Mouse (Mus musculus): ENCODE results near the gene Hs3st3b1. TPM values are rescaled to one million over a fixed set of nuclear protein-coding genes. Genes with fewer than 3 reads are reported as not detected.

Hs3st3b1 gene
- polyA plus RNA-seq, 1 experiment from 2014 or later = 11.4 TPM

DNA sequence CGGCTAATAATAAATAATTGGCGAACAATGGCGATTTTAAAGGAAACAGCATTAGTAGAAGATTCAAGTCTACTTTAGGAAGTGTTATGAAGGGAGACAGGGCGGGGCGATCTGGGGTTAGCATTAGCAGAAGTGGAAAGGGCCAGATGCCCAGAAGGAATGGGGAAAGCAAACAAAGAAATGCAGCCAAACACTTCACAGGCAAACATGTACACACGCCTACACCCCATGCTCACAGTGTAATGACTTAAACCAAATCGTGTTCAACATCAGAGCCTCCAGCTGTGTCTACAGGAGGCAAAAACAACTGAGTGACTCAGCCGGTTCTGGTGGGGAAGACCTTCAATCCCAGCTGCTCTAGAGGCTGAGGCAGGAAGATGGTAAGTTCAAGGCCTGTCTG is 20.1 kb upstream of the Hs3st3b1 start:
- no peak overlapping the region for H3K4me3 ChIP-seq (ENCODE audit: low read depth, low read length)
- H3K4me2 ChIP-seq (replicated peaks; ENCODE audit: low read depth, low read length) = no peak overlapping the region
- no peaks in the 10 kb centered on the region for H3K36me3 ChIP-seq (ENCODE audit: control insufficient read depth, insufficient read depth, low read length)
- no peak for ATAC-seq (ENCODE audit: insufficient number of reproducible peaks, insufficient read depth, low FRiP score, low read depth)
- H3K4me1 ChIP-seq (ENCODE audit: control insufficient read depth, insufficient read depth, low read length) = no peaks in the 10 kb centered on the region
- no peaks in the 10 kb centered on the region for H3K9me3 ChIP-seq (ENCODE audit: control insufficient read depth, low read depth, low read length)
- no peak overlapping the region for H3K27ac ChIP-seq (ENCODE audit: low read length)
- 73% methylated on average over 8 of the region's 8 CpGs for WGBS
- no peaks in the 10 kb centered on the region for H3K27me3 ChIP-seq (ENCODE audit: control insufficient read depth, insufficient read depth, low read length)
- H3K9ac ChIP-seq (replicated peaks; ENCODE audit: low read depth, low read length) = no peak overlapping the region

DNA sequence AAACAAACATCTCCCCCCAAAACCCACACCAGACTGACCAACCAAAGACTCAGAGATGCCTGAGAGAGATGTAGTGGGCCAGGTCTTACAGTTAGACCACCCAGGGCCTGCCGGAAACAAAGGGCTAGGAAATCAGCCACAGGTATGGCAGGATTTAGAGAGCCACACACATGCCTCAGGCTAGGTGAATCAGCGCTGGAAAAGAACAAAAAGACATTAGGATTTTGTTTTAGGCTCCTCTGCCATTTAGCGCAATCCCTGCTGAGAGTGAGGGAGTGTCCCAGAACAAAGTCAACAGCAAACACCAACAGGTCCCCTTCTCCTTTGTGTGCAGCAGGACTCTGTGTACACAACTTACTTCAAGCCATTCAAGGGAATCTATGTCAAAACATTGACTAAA is 14.6 kb upstream of the Hs3st3b1 start:
- Histone ChIP-seq H3K9me3 (ENCODE audit: control insufficient read depth, low read depth, low read length) (no peaks in the 10 kb centered on the region), H3K27ac (ENCODE audit: low read length) (no peak overlapping the region), H3K4me1 (ENCODE audit: control insufficient read depth, insufficient read depth, low read length) (no peaks in the 10 kb centered on the region), H3K4me3 (ENCODE audit: low read depth, low read length) (no peak overlapping the region), H3K36me3 (ENCODE audit: control insufficient read depth, insufficient read depth, low read length) (no peaks in the 10 kb centered on the region), H3K4me2 (replicated peaks; ENCODE audit: low read depth, low read length) (no peak overlapping the region), H3K27me3 (ENCODE audit: control insufficient read depth, insufficient read depth, low read length) (no peaks in the 10 kb centered on the region), H3K9ac (replicated peaks; ENCODE audit: low read depth, low read length) (no peak overlapping the region)
- 43% methylated on average over 3 of the region's 3 CpGs for WGBS
- ATAC-seq (ENCODE audit: insufficient number of reproducible peaks, insufficient read depth, low FRiP score, low read depth) = no peak

DNA sequence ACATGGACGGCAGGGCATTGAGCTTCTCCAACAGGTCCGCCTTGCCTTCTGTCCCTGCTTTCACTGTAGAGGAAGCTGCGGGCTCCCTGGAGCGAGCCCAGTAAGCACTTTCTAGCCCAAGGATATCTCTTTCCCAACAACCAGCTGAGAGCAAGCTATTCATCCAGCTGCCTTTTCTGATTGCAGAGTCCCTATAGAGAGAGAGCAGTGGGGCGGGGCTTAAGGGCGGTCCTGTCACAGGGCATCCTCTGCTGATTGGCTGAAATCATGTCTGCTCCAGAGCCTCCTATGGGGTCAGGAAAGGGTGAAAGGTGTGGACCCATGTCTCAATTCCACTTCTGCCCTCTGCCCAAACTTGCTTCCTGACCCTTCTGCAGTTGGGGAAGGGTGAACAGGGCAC is 4.8 kb upstream of the Hs3st3b1 start:
- no peak overlapping the region for H3K9ac ChIP-seq (replicated peaks; ENCODE audit: low read depth, low read length)
- WGBS = 79% methylated on average over 6 of the region's 6 CpGs

DNA sequence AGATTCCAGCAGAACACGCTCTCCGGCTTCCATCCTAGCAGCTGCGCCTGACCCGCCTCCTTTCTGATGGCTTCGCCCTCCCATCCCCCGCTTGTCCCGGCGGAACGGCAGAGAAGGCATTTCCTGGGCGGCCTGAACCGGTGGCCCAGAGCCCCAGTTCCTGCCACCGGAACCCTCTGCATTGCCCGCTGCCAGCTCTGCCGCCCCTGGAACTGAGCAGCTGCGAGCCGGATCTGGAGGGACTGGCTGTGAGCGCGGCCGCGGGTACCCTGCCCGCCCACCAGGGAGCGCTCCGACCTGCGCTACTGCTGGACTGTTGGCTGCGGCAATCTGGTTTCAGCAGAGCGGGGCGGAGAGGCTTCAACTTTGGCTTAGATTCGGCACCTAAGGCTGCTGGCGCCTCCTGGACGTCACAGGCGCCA is 3.1 kb upstream of the Hs3st3b1 start:
- Histone ChIP-seq H3K9ac (replicated peaks; ENCODE audit: low read depth, low read length) (no peak overlapping the region), H3K4me3 (ENCODE audit: low read depth, low read length) (peak overlapping the region; percentile 30), H3K4me2 (replicated peaks; ENCODE audit: low read depth, low read length) (peak overlapping the region; percentile 51), H3K27me3 (ENCODE audit: control insufficient read depth, insufficient read depth, low read length) (0 out of 2 replicates have a peak, but pooled peaks cover 14% of the 10 kb centered on the region), H3K9me3 (ENCODE audit: control insufficient read depth, low read depth, low read length) (no peaks in the 10 kb centered on the region), H3K4me1 (ENCODE audit: control insufficient read depth, insufficient read depth, low read length) (peaks cover 17% of the 10 kb centered on the region; the same call in 1 of the 2 replicates), H3K36me3 (ENCODE audit: control insufficient read depth, insufficient read depth, low read length) (no peaks in the 10 kb centered on the region), H3K27ac (ENCODE audit: low read length) (no peak overlapping the region)
- under 1% methylated on average over 31 of the region's 31 CpGs for WGBS
- no peak; the same call in 1 of the 2 replicates for ATAC-seq (ENCODE audit: insufficient number of reproducible peaks, insufficient read depth, low FRiP score, low read depth)

More for the DNA sequence above, 4.8 kb upstream of the Hs3st3b1 start:
- ATAC-seq (ENCODE audit: insufficient number of reproducible peaks, insufficient read depth, low FRiP score, low read depth) = no peak
- no peak overlapping the region for H3K4me2 ChIP-seq (replicated peaks; ENCODE audit: low read depth, low read length)
- H3K27me3 ChIP-seq (ENCODE audit: control insufficient read depth, insufficient read depth, low read length) = 0 out of 2 replicates have a peak, but pooled peaks cover 6% of the 10 kb centered on the region
- H3K9me3 ChIP-seq (ENCODE audit: control insufficient read depth, low read depth, low read length) = no peaks in the 10 kb centered on the region
- H3K27ac ChIP-seq (ENCODE audit: low read length) = peak overlapping the region; percentile 33; the same call in 1 of the 2 replicates
- H3K4me1 ChIP-seq (ENCODE audit: control insufficient read depth, insufficient read depth, low read length) = peaks cover 11% of the 10 kb centered on the region; the same call in 1 of the 2 replicates
- no peak overlapping the region for H3K4me3 ChIP-seq (ENCODE audit: low read depth, low read length)
- H3K36me3 ChIP-seq (ENCODE audit: control insufficient read depth, insufficient read depth, low read length) = no peaks in the 10 kb centered on the region

DNA sequence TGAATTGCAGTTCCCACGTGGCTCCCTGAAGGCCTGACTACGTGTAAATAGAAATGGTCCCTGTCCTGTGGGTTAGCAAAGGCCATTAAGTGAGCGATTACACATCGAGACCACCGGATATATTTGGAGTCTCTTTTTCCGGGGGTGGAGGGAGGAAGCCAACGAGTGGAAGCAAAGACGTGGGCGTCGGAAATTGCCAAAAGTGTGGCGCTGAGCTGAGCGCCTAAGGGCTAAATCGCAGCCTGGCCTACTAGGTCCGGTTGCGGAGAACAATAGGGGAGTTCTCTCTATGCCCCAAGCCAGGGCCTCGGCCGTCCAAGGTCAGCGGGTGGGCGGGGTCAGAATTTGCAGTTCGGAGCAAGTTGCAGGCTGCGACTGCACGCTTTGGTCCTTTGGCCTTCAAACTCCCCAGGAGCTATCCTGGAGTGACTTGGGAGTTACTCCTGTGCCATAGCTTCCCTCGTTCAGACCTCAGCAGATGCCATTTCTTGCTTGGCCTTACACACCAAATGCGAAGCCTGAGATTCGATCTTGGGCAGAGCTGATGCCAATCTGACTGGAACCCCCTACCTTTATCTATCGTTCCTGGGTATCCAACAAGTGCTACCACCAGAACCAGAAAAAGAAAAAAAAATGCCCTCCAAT is 2.3 kb upstream of the Hs3st3b1 start:
- no peaks in the 10 kb centered on the region for H3K9me3 ChIP-seq (ENCODE audit: control insufficient read depth, low read depth, low read length)
- ATAC-seq (ENCODE audit: insufficient number of reproducible peaks, insufficient read depth, low FRiP score, low read depth) = no peak
- WGBS = 12% methylated on average over 26 of the region's 26 CpGs
- peaks cover 17% of the 10 kb centered on the region; the same call in 1 of the 2 replicates for H3K4me1 ChIP-seq (ENCODE audit: control insufficient read depth, insufficient read depth, low read length)
- H3K27ac ChIP-seq (ENCODE audit: low read length) = no peak overlapping the region
- H3K27me3 ChIP-seq (ENCODE audit: control insufficient read depth, insufficient read depth, low read length) = 0 out of 2 replicates have a peak, but pooled peaks cover 17% of the 10 kb centered on the region
- 0 out of 2 replicates have a peak overlapping the region, but pooled peaks have one; percentile 67 for H3K4me2 ChIP-seq (replicated peaks; ENCODE audit: low read depth, low read length)
- H3K4me3 ChIP-seq (ENCODE audit: low read depth, low read length) = no peak overlapping the region
- no peaks in the 10 kb centered on the region for H3K36me3 ChIP-seq (ENCODE audit: control insufficient read depth, insufficient read depth, low read length)
- no peak overlapping the region for H3K9ac ChIP-seq (replicated peaks; ENCODE audit: low read depth, low read length)

DNA sequence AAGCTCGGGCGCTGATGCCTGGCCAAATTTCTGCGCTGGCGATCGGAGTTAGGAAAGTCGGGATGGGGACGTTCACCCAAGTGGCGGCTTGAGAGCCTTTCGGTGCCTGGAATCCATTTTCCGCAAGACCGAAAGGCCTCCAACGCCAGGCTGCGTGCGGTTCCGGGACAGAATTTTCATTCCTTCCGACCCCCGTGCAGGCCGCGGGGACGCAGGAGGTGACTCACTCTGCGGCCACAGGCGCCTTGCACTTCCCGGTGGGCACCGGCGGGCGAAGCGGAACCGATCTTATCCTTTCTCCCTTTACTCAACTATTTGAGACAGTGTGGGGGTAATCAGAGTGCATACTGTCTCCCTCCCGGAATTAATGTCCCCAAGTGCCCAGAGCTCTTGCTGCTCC is 1.3 kb upstream of the Hs3st3b1 start:
- no peak for ATAC-seq (ENCODE audit: insufficient number of reproducible peaks, insufficient read depth, low FRiP score, low read depth)
- Histone ChIP-seq H3K4me1 (ENCODE audit: control insufficient read depth, insufficient read depth, low read length) (peaks cover 17% of the 10 kb centered on the region; the same call in 1 of the 2 replicates), H3K27ac (ENCODE audit: low read length) (no peak overlapping the region), H3K27me3 (ENCODE audit: control insufficient read depth, insufficient read depth, low read length) (0 out of 2 replicates have a peak, but pooled peaks cover 19% of the 10 kb centered on the region), H3K9ac (replicated peaks; ENCODE audit: low read depth, low read length) (0 out of 2 replicates have a peak overlapping the region, but pooled peaks have one; percentile 7), H3K36me3 (ENCODE audit: control insufficient read depth, insufficient read depth, low read length) (no peaks in the 10 kb centered on the region), H3K9me3 (ENCODE audit: control insufficient read depth, low read depth, low read length) (no peaks in the 10 kb centered on the region), H3K4me3 (ENCODE audit: low read depth, low read length) (peak overlapping the region; percentile 62), H3K4me2 (replicated peaks; ENCODE audit: low read depth, low read length) (peak overlapping the region; percentile 67)
- 2% methylated on average over 29 of the region's 29 CpGs for WGBS

DNA sequence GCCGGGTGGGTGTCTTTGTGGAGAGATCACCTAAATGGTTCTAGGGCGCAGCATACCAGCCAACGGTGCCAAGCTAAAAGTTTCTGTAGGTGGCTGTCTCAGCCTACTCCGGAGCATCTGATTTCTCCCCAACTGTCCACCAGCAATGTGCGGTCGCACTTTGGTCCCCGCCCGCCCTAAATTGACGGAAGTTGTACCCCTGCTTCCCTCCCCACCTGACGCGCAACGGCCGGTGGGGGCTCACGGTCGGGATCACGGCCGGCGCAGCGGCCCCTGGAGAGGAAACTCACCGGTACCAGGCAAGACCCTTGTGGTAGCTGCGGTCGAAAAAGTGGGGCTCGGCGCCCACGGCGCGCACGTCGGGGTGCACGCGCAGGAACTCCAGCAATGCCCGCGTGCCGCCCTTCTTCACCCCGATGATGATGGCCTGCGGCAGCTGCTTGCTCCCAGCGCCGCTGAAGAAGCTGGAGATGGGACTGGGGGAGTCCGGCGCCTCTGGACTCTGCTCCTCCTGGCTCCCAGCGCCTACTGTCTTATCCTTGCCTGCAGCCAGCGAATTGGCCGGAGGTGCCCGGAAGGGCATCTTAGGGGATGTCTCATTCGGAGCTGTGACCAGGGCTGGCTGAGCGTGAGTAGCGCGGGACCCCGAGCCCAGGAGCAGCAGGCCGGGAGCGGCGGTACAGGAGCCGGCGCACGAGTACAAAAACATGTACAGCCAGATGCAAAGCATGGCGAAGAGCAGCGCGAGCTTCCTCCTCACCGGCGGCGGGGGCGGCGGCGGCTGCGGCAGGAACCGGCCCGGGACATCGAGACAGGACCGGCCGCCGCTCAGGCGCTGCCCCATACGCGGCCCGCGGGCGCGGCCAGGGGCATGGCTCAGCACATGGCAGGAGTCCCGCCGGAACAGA is 792 bp downstream of the Hs3st3b1 start:
- ATAC-seq (ENCODE audit: insufficient number of reproducible peaks, insufficient read depth, low FRiP score, low read depth) = no peak
- 0 out of 2 replicates have a peak, but pooled peaks cover 19% of the 10 kb centered on the region for H3K27me3 ChIP-seq (ENCODE audit: control insufficient read depth, insufficient read depth, low read length)
- peaks cover 20% of the 10 kb centered on the region; the same call in 1 of the 2 replicates for H3K4me1 ChIP-seq (ENCODE audit: control insufficient read depth, insufficient read depth, low read length)
- peak overlapping the region; percentile 67 for H3K4me2 ChIP-seq (replicated peaks; ENCODE audit: low read depth, low read length)
- H3K9me3 ChIP-seq (ENCODE audit: control insufficient read depth, low read depth, low read length) = no peaks in the 10 kb centered on the region
- no peaks in the 10 kb centered on the region for H3K36me3 ChIP-seq (ENCODE audit: control insufficient read depth, insufficient read depth, low read length)
- under 1% methylated on average over 77 of the region's 80 CpGs for WGBS
- peak overlapping the region; percentile 68 for H3K9ac ChIP-seq (replicated peaks; ENCODE audit: low read depth, low read length)
- H3K27ac ChIP-seq (ENCODE audit: low read length) = peak overlapping the region; percentile 59; the same call in 1 of the 2 replicates
- peak overlapping the region; percentile 62 for H3K4me3 ChIP-seq (ENCODE audit: low read depth, low read length)

DNA sequence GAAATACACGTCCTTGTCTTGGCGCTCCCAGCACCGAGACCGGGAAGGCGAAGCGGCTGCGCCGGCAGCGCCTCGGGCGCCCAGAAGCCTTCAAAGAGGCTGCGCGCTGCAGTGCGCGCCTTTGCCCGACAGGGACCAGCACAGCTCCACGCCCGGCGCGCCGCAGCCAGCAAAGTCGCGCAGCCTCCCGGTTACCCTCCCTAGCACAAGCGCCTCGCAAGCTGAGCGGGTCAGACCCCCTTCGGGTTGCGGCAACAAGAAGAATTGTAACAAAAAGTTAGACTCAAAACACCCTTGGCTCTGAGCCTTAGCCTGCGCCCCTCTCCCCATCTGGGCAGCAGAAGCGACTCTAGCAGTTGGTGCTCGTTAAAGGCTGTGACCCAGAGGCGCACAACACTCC is 1.6 kb downstream of the Hs3st3b1 start:
- 0 out of 2 replicates have a peak, but pooled peaks cover 19% of the 10 kb centered on the region for H3K27me3 ChIP-seq (ENCODE audit: control insufficient read depth, insufficient read depth, low read length)
- H3K27ac ChIP-seq (ENCODE audit: low read length) = peak overlapping the region; percentile 55; the same call in 1 of the 2 replicates
- H3K36me3 ChIP-seq (ENCODE audit: control insufficient read depth, insufficient read depth, low read length) = no peaks in the 10 kb centered on the region
- 0 out of 2 replicates have a peak, but pooled peaks have one; percentile 37 for ATAC-seq (ENCODE audit: insufficient number of reproducible peaks, insufficient read depth, low FRiP score, low read depth)
- peak overlapping the region; percentile 67 for H3K4me2 ChIP-seq (replicated peaks; ENCODE audit: low read depth, low read length)
- H3K4me1 ChIP-seq (ENCODE audit: control insufficient read depth, insufficient read depth, low read length) = peaks cover 20% of the 10 kb centered on the region; the same call in 1 of the 2 replicates
- WGBS = under 1% methylated on average over 33 of the region's 33 CpGs
- no peaks in the 10 kb centered on the region for H3K9me3 ChIP-seq (ENCODE audit: control insufficient read depth, low read depth, low read length)
- H3K4me3 ChIP-seq (ENCODE audit: low read depth, low read length) = peak overlapping the region; percentile 62
- peak overlapping the region; percentile 68 for H3K9ac ChIP-seq (replicated peaks; ENCODE audit: low read depth, low read length)

Data from stomach, embryonic 14.5 days (tissue).